Mouse (Mus musculus) lung, postnatal 0 days (tissue): ENCODE results near the gene Slc17a8.

Source experiments
- CTCF ChIP-seq: IDR thresholded peaks from 2 replicates; pipeline ENCODE4 v1.5.1; 2016; ENCODE audit warnings: antibody characterized with exemption, mild to moderate bottlenecking
- EP300 ChIP-seq: IDR thresholded peaks from 2 replicates; pipeline ENCODE4 v1.6.1; 2016; ENCODE audit warnings: antibody characterized with exemption, mild to moderate bottlenecking, control low read depth

- no peak for TF ChIP-seq CTCF
- TF ChIP-seq EP300 = no peak
Measured at GRCm38 (mm10) chr10:89656366-89656765, 35.3 kb upstream of the Slc17a8 start.
